8 mouse cellular contexts compared by ENCODE assay signal in genomic region chr2:157513737-157514208, GRCm38 (mm10). TPM values are rescaled to one million over a fixed set of nuclear protein-coding genes. Genes with fewer than 3 reads are reported as not detected.
DNase-seq lines count a peak whose midpoint lies in the region; ATAC-seq and TF ChIP-seq lines count a peak whose summit lies in the region.

No protein-coding gene starts in this region.

- H3K4me1 ChIP-seq in heart, embryonic 10.5 days: peaks cover 26% of the 10 kb centered on the region
- peaks cover 32% of the 10 kb centered on the region for H3K4me1 ChIP-seq in forebrain, embryonic 14.5 days (ENCODE audit: control insufficient read depth, insufficient read depth, low read length)
- H3K4me1 ChIP-seq in liver, postnatal 0 days (ENCODE audit: insufficient read depth): peaks cover 17% of the 10 kb centered on the region

- no peaks in the 10 kb centered on the region for H3K36me3 ChIP-seq in heart, embryonic 10.5 days
- no peaks in the 10 kb centered on the region for H3K36me3 ChIP-seq in forebrain, embryonic 14.5 days (ENCODE audit: control insufficient read depth, insufficient read depth, low read length)
- H3K36me3 ChIP-seq in liver, postnatal 0 days (replicated peaks; ENCODE audit: insufficient read depth, low read length): no peaks in the 10 kb centered on the region

- H3K27me3 ChIP-seq in heart, embryonic 10.5 days (ENCODE audit: insufficient read depth, poor library complexity, severe bottlenecking): peaks cover 42% of the 10 kb centered on the region
- no peaks in the 10 kb centered on the region for H3K27me3 ChIP-seq in forebrain, embryonic 14.5 days (replicated peaks; ENCODE audit: control insufficient read depth, insufficient read depth, low read length)
- H3K27me3 ChIP-seq in liver, postnatal 0 days (ENCODE audit: insufficient read depth, low read length): no peaks in the 10 kb centered on the region

- peak overlapping the region; percentile 29; the same call in 1 of the 2 replicates for H3K27ac ChIP-seq in heart, embryonic 10.5 days
- peak overlapping the region; percentile 33; the same call in 1 of the 2 replicates for H3K27ac ChIP-seq in forebrain, embryonic 14.5 days (ENCODE audit: low read depth, low read length)
- no peak overlapping the region for H3K27ac ChIP-seq in liver, postnatal 0 days (ENCODE audit: low read depth)

- 0 out of 2 replicates have a peak, but pooled peaks have one; percentile 35 for ATAC-seq in forebrain, embryonic 14.5 days
- ATAC-seq in liver, postnatal 0 days: peak; percentile 68

- 36% methylated on average over 9 of the region's 9 CpGs for WGBS in heart, embryonic 10.5 days
- 22% methylated on average over 9 of the region's 9 CpGs for WGBS in forebrain, embryonic 14.5 days
- 38% methylated on average over 9 of the region's 9 CpGs for WGBS in liver, postnatal 0 days (ENCODE audit: insufficient replicate concordance)

- intact Hi-C loops in heart, postnatal 10 days (cut with DNase I): no loop called here

- no peak for TF ChIP-seq CTCF in liver, postnatal 0 days (IDR thresholded peaks at IDR 0.05; ENCODE audit: low read depth)

- no peak overlapping the region for H3K4me3 ChIP-seq in heart, embryonic 10.5 days
- H3K4me3 ChIP-seq in forebrain, embryonic 14.5 days (ENCODE audit: low read depth, low read length): no peak overlapping the region
- no peak overlapping the region for H3K4me3 ChIP-seq in liver, postnatal 0 days (ENCODE audit: low read depth, low read length)

- TF ChIP-seq EP300 in liver, postnatal 0 days (IDR thresholded peaks at IDR 0.05; ENCODE audit: low read depth): no peak

- DNase-seq in heart, embryonic 10.5 days (ENCODE audit: low spot score): no peak
- no peak for DNase-seq in heart, postnatal 10 days
- DNase-seq in adipocyte (ENCODE audit: low spot score): peak; percentile 83
- peak; percentile 33 for DNase-seq in forebrain, embryonic 14.5 days (ENCODE audit: low spot score)
- peak; percentile 55 for DNase-seq in liver, postnatal 0 days
- DNase-seq in retina, embryonic 14.5 days (ENCODE audit: low spot score): no peak
- no peak for DNase-seq in spleen, adult 12 weeks (ENCODE audit: low spot score)
- no peak for DNase-seq in left cerebral cortex, adult 11 months (ENCODE audit: low spot score)

- H3K9me3 ChIP-seq in heart, embryonic 10.5 days: no peaks in the 10 kb centered on the region
- H3K9me3 ChIP-seq in forebrain, embryonic 14.5 days (replicated peaks; ENCODE audit: control insufficient read depth, low read length): no peaks in the 10 kb centered on the region
- no peaks in the 10 kb centered on the region for H3K9me3 ChIP-seq in liver, postnatal 0 days (ENCODE audit: low read length)

- no peak overlapping the region for H3K4me2 ChIP-seq in forebrain, embryonic 14.5 days (ENCODE audit: low read length)
- no peak overlapping the region for H3K4me2 ChIP-seq in liver, postnatal 0 days (ENCODE audit: low read depth, low read length)

- H3K9ac ChIP-seq in forebrain, embryonic 14.5 days (ENCODE audit: low read length): no peak overlapping the region
- no peak overlapping the region for H3K9ac ChIP-seq in liver, postnatal 0 days (replicated peaks)

RNA-seq across cellular contexts. Expression of gene Nnat, which starts 46.1 kb away (rescaled TPM):
- polyA plus RNA-seq in heart, embryonic 10.5 days (2016; fragmentation: Nextera tagmentation; extraction: Ambion mirVana): 253 and 592 TPM in 2 replicates
- 1 to 10 TPM; 3.9 to 6.4 TPM for total RNA-seq in heart, postnatal 10 days (2021)
- 6,589 and 7,102 TPM in 2 replicates for polyA plus RNA-seq in forebrain, embryonic 14.5 days (2014; fragmentation: Nextera tagmentation; extraction: Ambion mirVana)
- 6.2 and 6.6 TPM in 2 replicates for polyA plus RNA-seq in liver, postnatal 0 days (2015; fragmentation: Nextera tagmentation; extraction: Ambion mirVana)

RNA-seq across cellular contexts. Expression of gene Blcap, which starts 57.3 kb away (rescaled TPM):
- polyA plus RNA-seq in heart, embryonic 10.5 days (2016; fragmentation: Nextera tagmentation; extraction: Ambion mirVana): 38.3 and 38.6 TPM in 2 replicates
- total RNA-seq in heart, postnatal 10 days (2021): 10 to 100 TPM; 61.1 to 63.8 TPM
- polyA plus RNA-seq in forebrain, embryonic 14.5 days (2014; fragmentation: Nextera tagmentation; extraction: Ambion mirVana): 240 and 254 TPM in 2 replicates
- 12.5 and 13.3 TPM in 2 replicates for polyA plus RNA-seq in liver, postnatal 0 days (2015; fragmentation: Nextera tagmentation; extraction: Ambion mirVana)

Comparison
In these comparisons a context has a peak if more than half of its experiments do, and no peak if none do; other contexts are left out.
1. DNase-seq: peak in adipocyte (single experiment), forebrain, embryonic 14.5 days (single experiment) and liver, postnatal 0 days (single experiment); none in heart, embryonic 10.5 days (single experiment), heart, postnatal 10 days (0 of 2), retina, embryonic 14.5 days (single experiment), spleen, adult 12 weeks (single experiment) and left cerebral cortex, adult 11 months (single experiment).
2. RNA of gene Nnat, which starts 46.1 kb away (polyA plus RNA-seq): 6,589 to 7,102 TPM in forebrain, embryonic 14.5 days and 253 to 592 TPM in heart, embryonic 10.5 days; 6.2 to 6.6 TPM in liver, postnatal 0 days; every median in the first group is over 10 times any median in the second.